ENCODE assay signal across 8 mouse cellular contexts in genomic region chr1:134803286-134804117, GRCm38 (mm10).
DNase-seq lines count a peak whose midpoint lies in the region; ATAC-seq and TF ChIP-seq lines count a peak whose summit lies in the region.

No protein-coding gene starts in this region.

- no peaks in the 10 kb centered on the region for H3K9me3 ChIP-seq in intestine, embryonic 15.5 days
- H3K9me3 ChIP-seq in liver, postnatal 0 days (ENCODE audit: low read length) = no peaks in the 10 kb centered on the region

- H3K4me2 ChIP-seq in intestine, embryonic 15.5 days (replicated peaks) = peak overlapping the region; percentile 48
- H3K4me2 ChIP-seq in liver, postnatal 0 days (ENCODE audit: low read depth, low read length) = peak overlapping the region; percentile 51

- H3K4me3 ChIP-seq in spleen, adult 2 months (ENCODE audit: extremely low read depth, insufficient read depth, insufficient read length) = peak overlapping the region; percentile 28
- H3K4me3 ChIP-seq in gastrocnemius, adult 2 months = peak overlapping the region; percentile 72
- peak overlapping the region; percentile 25 for H3K4me3 ChIP-seq in intestine, embryonic 15.5 days (replicated peaks)
- peak overlapping the region; percentile 8; the same call in 1 of the 2 replicates for H3K4me3 ChIP-seq in liver, postnatal 0 days (ENCODE audit: low read depth, low read length)
- no peak overlapping the region for H3K4me3 ChIP-seq in cerebellum, adult 2 months (replicated peaks; ENCODE audit: insufficient read depth, low read depth, low read length)

- TF ChIP-seq POLR2A in spleen, adult 2 months (IDR thresholded peaks at IDR 0.05; ENCODE audit: low read depth, low read length) = 0 out of 2 replicates have a peak, but pooled peaks have one; percentile 1
- TF ChIP-seq POLR2A in cerebellum, adult 2 months (IDR thresholded peaks at IDR 0.05; ENCODE audit: borderline replicate concordance, insufficient read depth, low read length) = no peak

- intact Hi-C loops in gastrocnemius, adult 2 months (cut with DNase I) = loop anchor here (5.0 kb wide), 1 partner anchor 46 kb away; no protein-coding TSS in a partner anchor

- no peak for TF ChIP-seq CTCF in spleen, adult 2 months (IDR thresholded peaks at IDR 0.05; ENCODE audit: extremely low read depth, insufficient read depth, insufficient read length, insufficient replicate concordance)
- no peak for TF ChIP-seq CTCF in gastrocnemius, adult 2 months (IDR thresholded peaks at IDR 0.05)
- TF ChIP-seq CTCF in liver, postnatal 0 days (IDR thresholded peaks at IDR 0.05; ENCODE audit: low read depth) = no peak
- TF ChIP-seq CTCF in cerebellum, adult 2 months (IDR thresholded peaks at IDR 0.05; ENCODE audit: borderline replicate concordance, insufficient read depth, low read depth, low read length) = no peak

- TF ChIP-seq EP300 in liver, postnatal 0 days (IDR thresholded peaks at IDR 0.05; ENCODE audit: low read depth) = no peak

- H3K4me1 ChIP-seq in spleen, adult 2 months (ENCODE audit: control insufficient read depth, insufficient read depth, insufficient read length) = no peaks in the 10 kb centered on the region
- H3K4me1 ChIP-seq in intestine, embryonic 15.5 days (replicated peaks) = peaks cover 11% of the 10 kb centered on the region
- H3K4me1 ChIP-seq in liver, postnatal 0 days (ENCODE audit: insufficient read depth) = peaks cover 5% of the 10 kb centered on the region; the same call in 1 of the 2 replicates
- no peaks in the 10 kb centered on the region for H3K4me1 ChIP-seq in cerebellum, adult 2 months (ENCODE audit: control insufficient read depth, insufficient read depth, low read length)

- no peaks in the 10 kb centered on the region for H3K27me3 ChIP-seq in spleen, adult 2 months (ENCODE audit: control insufficient read depth, insufficient read depth, low read length)
- no peaks in the 10 kb centered on the region for H3K27me3 ChIP-seq in intestine, embryonic 15.5 days (replicated peaks)
- H3K27me3 ChIP-seq in liver, postnatal 0 days (ENCODE audit: insufficient read depth, low read length) = no peaks in the 10 kb centered on the region
- no peaks in the 10 kb centered on the region for H3K27me3 ChIP-seq in cerebellum, adult 2 months (ENCODE audit: control insufficient read depth, insufficient read depth, low read length)

- DNase-seq in spleen, adult 2 months (ENCODE audit: low read depth in 1 of 2, low spot score in 2 of 2) = no peak
- DNase-seq in spleen, adult 12 weeks (ENCODE audit: low spot score) = no peak
- peak; percentile 81 for DNase-seq in gastrocnemius, adult 2 months
- no peak for DNase-seq in liver, postnatal 0 days
- peak; percentile 78 for DNase-seq in testis, postnatal 10 days (ENCODE audit: low spot score)
- no peak for DNase-seq in c-Kit-positive CD71-positive TER-119-positive erythroid progenitor cells, embryonic 14.5 days (ENCODE audit: low spot score)
- DNase-seq in cerebellum, adult 2 months = no peak

- WGBS in spleen, adult 2 months = 76% methylated on average over 16 of the region's 16 CpGs
- WGBS in intestine, embryonic 15.5 days = 29% methylated on average over 16 of the region's 16 CpGs
- 66% methylated on average over 16 of the region's 16 CpGs for WGBS in liver, postnatal 0 days (ENCODE audit: insufficient replicate concordance)
- WGBS in cerebellum, adult 2 months = 54% methylated on average over 16 of the region's 16 CpGs

- H3K27ac ChIP-seq in spleen, adult 2 months (ENCODE audit: insufficient read depth, low read length) = peak overlapping the region; percentile 71
- H3K27ac ChIP-seq in gastrocnemius, adult 2 months = peak overlapping the region; percentile 88
- H3K27ac ChIP-seq in intestine, embryonic 15.5 days = peak overlapping the region; percentile 94
- H3K27ac ChIP-seq in liver, postnatal 0 days (ENCODE audit: low read depth) = peak overlapping the region; percentile 64
- no peak overlapping the region for H3K27ac ChIP-seq in cerebellum, adult 2 months (ENCODE audit: insufficient read depth, low read length)

- H3K36me3 ChIP-seq in spleen, adult 2 months (ENCODE audit: control insufficient read depth, insufficient read depth, low read length) = no peaks in the 10 kb centered on the region
- no peaks in the 10 kb centered on the region for H3K36me3 ChIP-seq in intestine, embryonic 15.5 days
- no peaks in the 10 kb centered on the region for H3K36me3 ChIP-seq in liver, postnatal 0 days (replicated peaks; ENCODE audit: insufficient read depth, low read length)

- peak; percentile 77 for ATAC-seq in intestine, embryonic 15.5 days
- ATAC-seq in liver, postnatal 0 days = no peak

- H3K9ac ChIP-seq in intestine, embryonic 15.5 days = peak overlapping the region; percentile 53
- 0 out of 2 replicates have a peak overlapping the region, but pooled peaks have one; percentile 16 for H3K9ac ChIP-seq in liver, postnatal 0 days (replicated peaks)

Comparison
In these comparisons a context has a peak if more than half of its experiments do, and no peak if none do; other contexts are left out.
1. DNase-seq: peak in gastrocnemius, adult 2 months (single experiment) and testis, postnatal 10 days (single experiment); none in spleen, adult 2 months (0 of 2), spleen, adult 12 weeks (single experiment), liver, postnatal 0 days (single experiment), c-Kit-positive CD71-positive TER-119-positive erythroid progenitor cells, embryonic 14.5 days (single experiment) and cerebellum, adult 2 months (0 of 2).